Mouse (Mus musculus) layer of hippocampus, adult 8-10 months (tissue): ENCODE measurements at regions not wholly inside any gene's neighbourhood (a gene's known extent, or its start where the extent isn't known, plus 50 kb on each side); places are given as distances from the start of the nearest gene placed in this dataset.
A peak's percentile ranks its signal among the peaks of the same experiment; 100 is the strongest.

Source experiments
- DNase-seq, 2 experiments: peaks; one replicate each; pipeline ENCODE4 v3.0.0; 2022; ENCODE audit warnings: low spot score in 2 of 2
- microRNA-seq, 2 experiments: library from miRNA; unstranded; fragments of <30 nt; microRNA quantifications; one replicate each; pipeline ENCODE4 v1.2.0; 2022

- no peak for DNase-seq
These were observed 118.8 kb upstream of the Ccdc54 start for GRCm38 (mm10) chr16:50709727-50710126.

GRCm38 (mm10) chr16:50707906-50708305, 117.0 kb upstream of the Ccdc54 start:
- DNase-seq: no peak

- no peak for DNase-seq
These were observed 115.0 kb upstream of the Ccdc54 start for GRCm38 (mm10) chr16:50705921-50706320.

GRCm38 (mm10) chr16:50700811-50701517, 110.0 kb upstream of the Ccdc54 start:
- DNase-seq: no peak

- DNase-seq: no peak
These were observed 109.2 kb upstream of the Ccdc54 start for GRCm38 (mm10) chr16:50700123-50700522.

- DNase-seq: no peak
These were observed 106.8 kb upstream of the Ccdc54 start for GRCm38 (mm10) chr16:50697722-50698121.

- DNase-seq: no peak
These were observed 105.1 kb upstream of the Ccdc54 start for GRCm38 (mm10) chr16:50696052-50696451.

- no peak for DNase-seq
These were observed 103.1 kb upstream of the Ccdc54 start for GRCm38 (mm10) chr16:50694045-50694444.

GRCm38 (mm10) chr16:50690818-50691217, 99.9 kb upstream of the Ccdc54 start:
- DNase-seq: no peak

GRCm38 (mm10) chr16:50689525-50689924, 98.6 kb upstream of the Ccdc54 start:
- no peak for DNase-seq

- DNase-seq: no peak
These were observed 98.0 kb upstream of the Ccdc54 start for GRCm38 (mm10) chr16:50688818-50689506.

- no peak for DNase-seq
These were observed 88.7 kb upstream of the Ccdc54 start for GRCm38 (mm10) chr16:50679698-50680097.

GRCm38 (mm10) chr16:50673339-50673738, 82.4 kb upstream of the Ccdc54 start:
- peak in 1 of 2 experiments; percentile 11 for DNase-seq

- no peak for DNase-seq
These were observed 81.8 kb upstream of the Ccdc54 start for GRCm38 (mm10) chr16:50672713-50673112.

- no peak for DNase-seq
These were observed 80.2 kb upstream of the Ccdc54 start for GRCm38 (mm10) chr16:50671170-50671569.

GRCm38 (mm10) chr16:50664240-50664639, 73.3 kb upstream of the Ccdc54 start:
- no peak for DNase-seq

Small RNA genes lying in the stretch of these regions (microRNA-seq; reads per million reads assigned to microRNA genes)
- 0 reads per million in 2 experiments for gene Mir6363
